Mouse (Mus musculus): ENCODE data around the gene Sgpp2. TPM values are rescaled to one million over a fixed set of nuclear protein-coding genes. Genes with fewer than 3 reads are reported as not detected.

The Sgpp2 gene
- polyA plus RNA-seq, 1 experiment, result 0.67 TPM

GRCm38 (mm10) chr1:78375058-78375457 lies 64.9 kb downstream of the Sgpp2 start:
- WGBS, result 97% methylated on average over 3 of the region's 3 CpGs
- H3K4me1 ChIP-seq (replicated peaks; ENCODE audit: control insufficient read depth, insufficient read depth, low read length), result no peaks in the 10 kb centered on the region
- H3K4me3 ChIP-seq (ENCODE audit: control insufficient read depth, insufficient read depth, low read length), result no peak overlapping the region
- no peaks in the 10 kb centered on the region for H3K27me3 ChIP-seq (ENCODE audit: control insufficient read depth, insufficient read depth, low read length)
- DNase-seq, result no peak
- H3K27ac ChIP-seq (ENCODE audit: control insufficient read depth, insufficient read depth, low read length), result no peak overlapping the region
- no peak for TF ChIP-seq POLR2A (IDR thresholded peaks at IDR 0.05; ENCODE audit: control insufficient read depth, extremely low read depth, insufficient read depth, low read length, poor library complexity)
- TF ChIP-seq CTCF (IDR thresholded peaks at IDR 0.05; ENCODE audit: borderline replicate concordance, control insufficient read depth, extremely low read depth, insufficient read depth, low read length, poor library complexity), result no peak
- no peaks in the 10 kb centered on the region for H3K36me3 ChIP-seq (ENCODE audit: control insufficient read depth, insufficient read depth, low read length)

- H3K36me3 ChIP-seq (ENCODE audit: control insufficient read depth, insufficient read depth, low read length), result no peaks in the 10 kb centered on the region
- no peaks in the 10 kb centered on the region for H3K4me1 ChIP-seq (replicated peaks; ENCODE audit: control insufficient read depth, insufficient read depth, low read length)
- no peaks in the 10 kb centered on the region for H3K27me3 ChIP-seq (ENCODE audit: control insufficient read depth, insufficient read depth, low read length)
- 97% methylated on average over 4 of the region's 4 CpGs for WGBS
- no peak for TF ChIP-seq CTCF (IDR thresholded peaks at IDR 0.05; ENCODE audit: borderline replicate concordance, control insufficient read depth, extremely low read depth, insufficient read depth, low read length, poor library complexity)
- TF ChIP-seq POLR2A (IDR thresholded peaks at IDR 0.05; ENCODE audit: control insufficient read depth, extremely low read depth, insufficient read depth, low read length, poor library complexity), result no peak
- no peak overlapping the region for H3K27ac ChIP-seq (ENCODE audit: control insufficient read depth, insufficient read depth, low read length)
- no peak for DNase-seq
- no peak overlapping the region for H3K4me3 ChIP-seq (ENCODE audit: control insufficient read depth, insufficient read depth, low read length)
Observed at GRCm38 (mm10) chr1:78380950-78381349, 70.8 kb downstream of the Sgpp2 start.

- WGBS, result 68% methylated on average over 4 of the region's 4 CpGs
- Histone ChIP-seq H3K4me1 (replicated peaks; ENCODE audit: control insufficient read depth, insufficient read depth, low read length) (no peaks in the 10 kb centered on the region), H3K27me3 (ENCODE audit: control insufficient read depth, insufficient read depth, low read length) (no peaks in the 10 kb centered on the region), H3K27ac (ENCODE audit: control insufficient read depth, insufficient read depth, low read length) (no peak overlapping the region), H3K36me3 (ENCODE audit: control insufficient read depth, insufficient read depth, low read length) (no peaks in the 10 kb centered on the region), H3K4me3 (ENCODE audit: control insufficient read depth, insufficient read depth, low read length) (no peak overlapping the region)
- DNase-seq, result no peak
- TF ChIP-seq POLR2A (IDR thresholded peaks at IDR 0.05; ENCODE audit: control insufficient read depth, extremely low read depth, insufficient read depth, low read length, poor library complexity) (no peak), CTCF (IDR thresholded peaks at IDR 0.05; ENCODE audit: borderline replicate concordance, control insufficient read depth, extremely low read depth, insufficient read depth, low read length, poor library complexity) (no peak)
Observed at GRCm38 (mm10) chr1:78387854-78388253, 77.7 kb downstream of the Sgpp2 start.

GRCm38 (mm10) chr1:78388848-78389247 lies 78.7 kb downstream of the Sgpp2 start:
- Histone ChIP-seq H3K4me1 (replicated peaks; ENCODE audit: control insufficient read depth, insufficient read depth, low read length) (no peaks in the 10 kb centered on the region), H3K36me3 (ENCODE audit: control insufficient read depth, insufficient read depth, low read length) (no peaks in the 10 kb centered on the region), H3K27me3 (ENCODE audit: control insufficient read depth, insufficient read depth, low read length) (no peaks in the 10 kb centered on the region), H3K4me3 (ENCODE audit: control insufficient read depth, insufficient read depth, low read length) (no peak overlapping the region), H3K27ac (ENCODE audit: control insufficient read depth, insufficient read depth, low read length) (no peak overlapping the region)
- 91% methylated on average over 3 of the region's 3 CpGs for WGBS
- TF ChIP-seq CTCF (IDR thresholded peaks at IDR 0.05; ENCODE audit: borderline replicate concordance, control insufficient read depth, extremely low read depth, insufficient read depth, low read length, poor library complexity) (no peak), POLR2A (IDR thresholded peaks at IDR 0.05; ENCODE audit: control insufficient read depth, extremely low read depth, insufficient read depth, low read length, poor library complexity) (no peak)
- no peak for DNase-seq

GRCm38 (mm10) chr1:78395191-78395735 lies 85.1 kb downstream of the Sgpp2 start:
- DNase-seq, result no peak
- H3K27me3 ChIP-seq (ENCODE audit: control insufficient read depth, insufficient read depth, low read length), result no peaks in the 10 kb centered on the region
- 84% methylated on average over 8 of the region's 8 CpGs for WGBS

GRCm38 (mm10) chr1:78395737-78396136 lies 85.6 kb downstream of the Sgpp2 start:
- no peaks in the 10 kb centered on the region for H3K4me1 ChIP-seq (replicated peaks; ENCODE audit: control insufficient read depth, insufficient read depth, low read length)
- no peak overlapping the region for H3K27ac ChIP-seq (ENCODE audit: control insufficient read depth, insufficient read depth, low read length)
- WGBS, result 68% methylated on average over 6 of the region's 6 CpGs
- TF ChIP-seq POLR2A (IDR thresholded peaks at IDR 0.05; ENCODE audit: control insufficient read depth, extremely low read depth, insufficient read depth, low read length, poor library complexity) (no peak), CTCF (IDR thresholded peaks at IDR 0.05; ENCODE audit: borderline replicate concordance, control insufficient read depth, extremely low read depth, insufficient read depth, low read length, poor library complexity) (no peak)
- H3K27me3 ChIP-seq (ENCODE audit: control insufficient read depth, insufficient read depth, low read length), result no peaks in the 10 kb centered on the region
- DNase-seq, result no peak
- H3K36me3 ChIP-seq (ENCODE audit: control insufficient read depth, insufficient read depth, low read length), result no peaks in the 10 kb centered on the region
- no peak overlapping the region for H3K4me3 ChIP-seq (ENCODE audit: control insufficient read depth, insufficient read depth, low read length)

More at GRCm38 (mm10) chr1:78395191-78395735, 85.1 kb downstream of the Sgpp2 start:
- H3K4me1 ChIP-seq (replicated peaks; ENCODE audit: control insufficient read depth, insufficient read depth, low read length), result no peaks in the 10 kb centered on the region
- no peaks in the 10 kb centered on the region for H3K36me3 ChIP-seq (ENCODE audit: control insufficient read depth, insufficient read depth, low read length)
- H3K27ac ChIP-seq (ENCODE audit: control insufficient read depth, insufficient read depth, low read length), result no peak overlapping the region
- H3K4me3 ChIP-seq (ENCODE audit: control insufficient read depth, insufficient read depth, low read length), result no peak overlapping the region
- no peak for TF ChIP-seq CTCF (IDR thresholded peaks at IDR 0.05; ENCODE audit: borderline replicate concordance, control insufficient read depth, extremely low read depth, insufficient read depth, low read length, poor library complexity)
- TF ChIP-seq POLR2A (IDR thresholded peaks at IDR 0.05; ENCODE audit: control insufficient read depth, extremely low read depth, insufficient read depth, low read length, poor library complexity), result no peak
